Mouse (Mus musculus) layer of hippocampus, postnatal 14 days (tissue): ENCODE measurements around the gene Apoc4. TPM values are rescaled to one million over a fixed set of nuclear protein-coding genes. Genes with fewer than 3 reads are reported as not detected.
A peak's percentile ranks its signal among the peaks of the same experiment; 100 is the strongest.

Experiments used
- DNase-seq, 2 experiments: peaks; one replicate each; pipeline ENCODE4 v3.0.0; 2021 to 2022; ENCODE audit warnings: low spot score in 2 of 2, mixed read lengths in 1 of 2
- long read RNA-seq, 2 experiments: library from polyadenylated mRNA; stranded (forward); transcript quantifications; one replicate each; pipeline ENCODE4 v2.0.0; 2021
- total RNA-seq, 2 experiments: library from RNA; stranded (reverse); gene quantifications; 2 replicates each; pipeline ENCODE4 v1.2.3; 2021

Gene Apoc4
- total RNA-seq: not detected
- long read RNA-seq, experiment 1: 0 reads
- long read RNA-seq, experiment 2: 0 reads

DNA sequence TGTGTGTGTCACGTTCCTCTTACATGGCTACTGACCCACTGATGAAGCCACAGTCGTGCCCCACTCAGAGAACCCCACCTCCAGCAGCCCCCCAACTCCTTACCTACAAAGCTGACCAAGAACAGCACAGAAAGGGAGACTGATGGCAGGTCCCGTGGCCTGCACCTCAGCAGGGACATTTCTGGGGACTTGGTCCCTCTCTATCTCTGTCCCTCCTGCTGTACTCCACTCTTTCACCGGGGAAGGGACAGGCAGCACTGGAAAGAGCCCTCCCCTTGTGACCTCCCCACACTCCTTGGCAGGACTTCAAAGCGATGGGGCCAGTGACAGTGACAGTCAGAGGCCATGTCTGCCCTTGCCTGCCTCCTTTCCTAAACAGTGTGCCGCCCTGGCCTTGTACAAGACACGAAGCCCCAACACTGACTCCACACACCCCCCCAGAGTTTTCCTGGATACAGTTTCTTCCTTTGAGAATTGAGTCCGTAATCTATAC lies at the start of gene Apoc4, which contains the start of gene Gm44805:
Apoc4 (minus strand) TSS at position 278 of the 493 bp plus-strand sequence.
Gm44805 (minus strand) TSS at position 222 of the 493 bp plus-strand sequence.
- DNase-seq: no peak

DNA sequence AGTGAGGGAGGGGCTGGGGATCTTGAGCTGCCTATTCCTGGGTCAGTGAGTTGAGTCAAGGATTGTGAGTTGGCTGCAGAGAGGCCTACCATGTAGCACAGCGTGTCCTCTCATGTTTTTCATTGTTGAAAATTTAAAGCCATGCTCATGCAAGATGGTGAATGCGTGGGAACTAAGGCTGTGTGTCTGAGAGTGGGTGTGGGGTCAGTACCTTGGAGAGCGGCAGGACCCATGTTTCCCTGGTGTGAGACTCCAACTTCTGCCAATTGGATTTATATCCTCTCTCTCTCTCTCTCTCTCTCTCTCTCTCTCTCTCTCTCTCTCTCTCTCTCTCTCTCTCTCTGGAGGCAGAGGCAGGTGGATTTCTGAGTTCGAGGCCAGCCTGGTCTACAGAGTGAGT lies 45.3 kb upstream of the Apoc4 start:
- DNase-seq: no peak

DNA sequence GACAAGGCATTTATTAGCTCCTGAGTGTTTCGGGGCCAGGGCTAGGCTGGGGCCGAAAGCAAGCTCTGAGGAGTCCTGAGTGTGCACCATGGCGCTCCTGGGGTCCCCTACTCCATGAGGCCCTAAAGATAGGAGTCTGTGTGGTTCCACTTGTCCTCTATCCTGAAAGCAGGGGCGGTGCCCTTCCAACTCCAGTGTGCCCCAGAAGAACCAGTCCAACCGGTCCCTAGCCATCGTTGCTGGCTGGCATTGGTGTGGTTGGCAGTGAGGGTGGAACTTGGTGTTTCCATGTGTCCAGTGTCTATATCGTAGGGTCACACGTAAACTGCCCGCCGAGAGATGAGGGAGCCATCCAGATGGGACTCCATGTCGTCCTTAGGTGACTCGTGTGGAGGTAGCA lies 42.9 kb upstream of the Apoc4 start:
- DNase-seq: no peak

DNA sequence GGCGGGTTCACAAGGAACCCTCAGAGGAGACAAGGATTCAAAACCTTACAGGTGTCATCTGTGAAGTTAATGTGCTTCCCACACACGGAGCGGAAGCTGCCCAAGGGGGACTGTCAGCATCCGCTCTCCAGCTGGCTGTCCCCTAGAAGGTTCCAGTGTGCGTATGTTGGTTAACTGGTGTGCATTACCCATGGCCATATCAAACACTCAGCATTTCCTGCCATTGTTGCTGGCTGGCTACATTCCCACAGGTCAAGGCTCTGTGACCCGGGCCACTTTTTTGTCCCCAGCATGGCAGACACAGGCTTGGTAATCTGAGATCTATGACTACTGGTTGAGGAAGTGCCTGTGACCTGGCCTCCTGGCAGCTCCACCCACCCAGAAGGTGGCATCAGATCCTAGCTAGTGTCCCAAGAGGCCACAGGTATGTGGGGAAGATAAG lies 41.5 kb upstream of the Apoc4 start:
- no peak for DNase-seq

DNA sequence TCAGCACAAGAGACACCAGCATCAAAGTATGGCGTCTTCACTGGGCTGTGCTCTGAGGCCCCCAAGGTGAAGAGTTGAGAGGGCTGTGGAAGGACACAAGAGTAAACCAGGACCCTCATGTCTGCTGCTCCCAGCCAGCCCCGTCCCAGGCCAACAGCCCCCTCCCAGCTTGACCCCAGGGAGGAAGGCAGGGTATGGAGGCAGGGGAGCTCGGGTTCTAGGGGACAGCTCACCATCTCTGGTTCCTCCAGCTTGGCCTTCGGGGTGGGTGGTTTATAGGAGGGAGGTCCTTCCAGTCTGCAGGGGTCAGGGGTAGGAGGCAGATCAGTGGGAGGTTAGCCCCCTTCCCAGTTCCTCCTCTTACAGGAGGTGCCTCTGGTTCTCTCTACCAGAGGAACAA lies 37.9 kb upstream of the Apoc4 start:
- no peak for DNase-seq

DNA sequence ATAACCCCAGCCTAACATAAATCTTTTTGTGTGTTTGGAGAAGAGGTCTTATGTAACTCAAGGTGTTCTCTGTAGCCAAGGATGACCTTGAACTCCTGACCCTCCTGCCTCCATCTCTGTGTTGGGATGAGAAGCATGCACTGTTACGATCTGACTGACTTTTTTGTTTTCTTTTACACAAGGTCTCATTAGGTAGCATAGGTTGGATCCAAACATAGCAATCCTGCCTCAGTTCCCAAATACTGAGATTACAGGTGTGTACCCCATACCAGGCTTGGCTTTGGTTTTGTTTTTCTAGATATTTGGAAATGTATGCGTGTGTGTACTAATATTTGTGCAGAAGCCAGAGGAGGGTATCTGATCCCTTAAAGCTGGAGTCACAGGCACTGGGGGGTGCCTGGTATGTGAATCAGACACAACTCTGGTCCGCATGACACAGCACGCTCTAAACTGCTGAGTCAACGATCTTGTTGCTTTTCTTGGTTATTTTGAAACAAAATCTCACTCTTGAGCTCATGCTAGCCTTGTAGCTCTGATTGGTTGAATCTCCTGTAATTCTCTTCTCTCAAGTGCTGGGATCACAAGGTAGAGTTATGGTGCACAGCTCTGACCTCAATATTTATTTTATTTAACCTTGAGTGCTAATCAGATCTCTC lies 37.1 kb upstream of the Apoc4 start:
- DNase-seq: no peak

DNA sequence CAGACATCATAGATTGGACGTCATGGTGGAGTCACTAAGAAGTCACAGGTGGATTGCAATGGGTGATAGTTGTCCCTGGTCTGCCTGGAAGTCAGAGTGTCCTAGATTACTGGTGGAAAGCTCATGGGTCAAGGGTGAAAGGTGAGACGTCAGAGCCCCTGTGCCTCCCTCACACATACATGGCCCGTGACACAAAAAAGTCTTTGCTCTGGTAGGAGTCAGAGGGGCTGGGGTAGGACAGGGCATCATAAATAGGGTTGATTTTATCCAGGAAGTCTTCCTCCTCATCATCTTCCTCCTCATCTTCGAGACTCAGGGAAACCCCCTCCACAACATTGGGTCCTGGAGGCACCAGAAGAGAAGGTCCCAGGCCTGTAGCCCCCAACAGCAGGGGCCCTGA lies 36.1 kb upstream of the Apoc4 start:
- no peak for DNase-seq

DNA sequence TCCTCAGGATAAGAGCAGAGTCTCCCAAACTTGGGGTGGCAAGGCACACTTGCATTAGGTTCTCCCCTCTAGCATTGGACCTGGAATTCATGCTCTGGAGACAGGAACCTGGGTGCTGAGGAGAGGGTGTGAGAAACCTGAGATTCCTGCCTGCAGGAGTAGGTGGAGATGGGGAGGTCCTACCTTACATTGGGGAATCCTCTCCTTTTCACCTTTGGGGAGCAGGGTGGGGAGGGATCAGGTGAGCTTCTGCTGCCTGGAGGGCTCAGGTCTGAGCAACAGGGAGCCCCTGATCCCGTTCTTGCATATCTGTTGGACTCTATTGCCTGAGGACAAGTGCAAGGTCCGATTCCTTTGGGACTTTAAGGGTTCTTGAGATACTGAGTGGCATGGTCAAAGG lies 35.5 kb upstream of the Apoc4 start:
- DNase-seq: no peak

DNA sequence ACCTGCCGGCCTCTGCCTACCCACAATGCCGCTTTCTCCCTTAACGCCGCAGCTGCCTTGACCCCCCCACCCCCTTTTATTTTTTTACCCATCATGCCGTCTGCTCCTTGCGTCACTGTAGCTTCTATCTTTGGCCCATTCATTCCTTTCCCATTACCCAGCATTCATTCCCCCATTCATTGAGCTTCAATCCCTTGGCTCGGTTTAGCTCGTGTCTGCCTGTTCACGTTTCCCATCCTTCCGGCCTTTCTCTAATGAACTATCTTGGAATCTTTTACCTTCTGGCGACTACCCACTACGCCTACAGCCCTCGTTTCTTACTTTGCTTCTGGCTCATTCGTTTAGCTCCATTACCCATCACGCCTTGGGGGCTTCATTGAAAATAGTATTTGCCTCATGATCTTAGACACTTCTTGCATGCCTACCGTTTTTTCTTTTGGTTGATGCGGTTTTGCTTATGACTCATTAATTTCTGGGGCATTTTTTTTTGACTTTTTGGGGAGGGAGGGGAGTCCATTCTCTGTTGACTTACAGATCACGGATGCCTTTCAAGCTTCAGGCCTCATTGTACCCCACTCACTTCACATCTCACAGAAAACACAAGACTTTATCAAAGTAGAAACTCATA lies 34.9 kb upstream of the Apoc4 start:
- DNase-seq: no peak

DNA sequence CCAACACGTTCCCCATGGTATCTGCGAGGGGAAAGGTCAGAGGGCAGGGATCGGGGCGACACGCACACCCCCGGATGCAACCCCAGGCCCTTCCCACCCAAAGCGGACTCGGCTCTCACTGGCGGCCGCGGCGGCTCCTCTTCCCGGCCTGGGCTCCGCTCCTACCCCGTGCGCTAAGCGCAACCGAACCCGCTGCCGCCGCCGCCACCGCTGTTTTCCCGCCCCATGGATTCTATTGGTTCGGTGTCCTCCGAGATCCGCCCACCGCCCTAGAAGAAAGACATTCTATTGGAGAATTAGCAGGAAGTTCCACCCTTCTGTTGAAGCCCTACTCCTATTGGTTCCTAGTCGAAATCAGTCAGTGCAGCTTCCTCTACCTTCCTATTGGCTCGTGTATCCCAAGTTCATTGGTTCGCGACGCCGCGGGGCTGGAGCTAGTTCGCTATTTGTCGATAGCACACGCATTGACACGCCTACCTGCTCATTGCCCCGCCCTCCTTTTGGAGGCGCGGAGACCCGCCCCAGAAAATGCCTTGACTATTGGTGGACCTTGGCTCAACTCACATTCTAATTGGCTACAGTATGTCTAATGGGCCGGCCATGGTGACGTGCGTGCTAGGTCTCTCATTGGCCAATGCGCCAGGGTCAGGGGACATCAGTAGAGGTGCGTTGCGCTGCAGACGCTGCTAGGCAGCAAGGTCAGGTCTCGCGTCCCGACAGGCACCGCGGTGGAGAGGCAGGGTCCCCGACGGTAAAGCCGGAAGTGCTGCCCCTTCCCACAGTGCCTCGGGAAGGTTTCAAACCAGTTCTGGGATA lies 34.2 kb upstream of the Apoc4 start, which contains the start of gene Tomm40:
Tomm40 (minus strand) TSS at position 200 of the 816 bp plus-strand sequence.
- peak; percentile 98 to 100 for DNase-seq

DNA sequence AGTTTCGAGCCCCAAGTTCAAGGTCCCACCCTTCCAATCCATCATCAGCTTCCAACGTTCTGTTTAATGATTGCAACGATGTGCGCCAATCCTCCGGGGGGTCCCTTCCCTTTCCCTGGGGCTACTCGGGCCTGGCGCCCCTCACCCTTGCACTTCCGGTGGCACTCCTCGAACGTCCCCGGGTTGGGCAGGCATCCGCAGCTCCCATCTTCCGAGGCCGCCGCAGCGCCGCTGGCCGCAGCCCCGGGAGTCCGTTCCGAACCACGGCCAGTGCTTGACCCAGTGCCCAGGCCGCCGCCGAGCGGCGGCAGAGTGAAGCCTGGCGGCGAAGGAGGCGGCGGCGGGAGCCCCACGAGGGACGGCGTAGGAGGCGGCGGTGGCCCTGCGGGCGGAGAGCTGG lies 33.6 kb upstream of the Apoc4 start:
- peak in 1 of 2 experiments; percentile 57 for DNase-seq

DNA sequence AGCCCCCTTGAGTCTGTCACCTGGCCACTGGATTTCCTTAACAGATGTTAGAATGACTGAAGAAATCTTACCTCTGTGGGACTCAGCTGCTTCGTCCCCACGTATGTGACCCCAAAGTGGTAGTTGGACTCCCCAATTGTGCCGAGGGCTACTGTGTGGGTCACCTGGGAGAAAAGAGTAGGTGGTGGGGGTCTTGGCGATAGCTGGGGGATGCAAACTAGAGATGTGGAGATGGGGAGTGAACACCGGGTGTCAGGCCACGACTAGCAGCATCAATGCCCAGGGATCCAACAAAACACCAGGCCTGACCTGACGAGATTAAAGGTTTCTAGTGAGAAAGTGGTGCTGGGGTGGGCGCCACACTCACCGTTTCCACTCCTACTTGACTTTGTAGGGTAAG lies 32.3 kb upstream of the Apoc4 start:
- DNase-seq: no peak

DNA sequence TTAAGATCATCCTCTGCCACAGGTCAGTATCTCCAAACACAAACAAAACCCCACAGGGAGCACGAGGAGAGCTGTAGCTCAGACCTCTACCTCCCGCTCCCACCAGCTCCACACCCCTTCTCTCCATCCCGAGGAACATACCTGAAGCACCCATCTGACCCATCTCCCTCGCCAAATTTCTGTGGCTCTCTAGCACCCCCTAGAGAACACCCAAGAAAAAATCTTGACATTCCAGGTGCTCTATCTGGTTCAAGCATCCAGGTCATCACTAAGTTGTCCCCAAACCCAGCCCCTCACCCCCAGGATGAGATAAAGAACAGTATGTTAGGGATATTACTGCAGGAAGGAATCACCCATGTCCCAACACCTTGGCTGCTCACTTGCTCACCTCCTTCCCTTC lies 31.9 kb upstream of the Apoc4 start:
- DNase-seq: no peak

DNA sequence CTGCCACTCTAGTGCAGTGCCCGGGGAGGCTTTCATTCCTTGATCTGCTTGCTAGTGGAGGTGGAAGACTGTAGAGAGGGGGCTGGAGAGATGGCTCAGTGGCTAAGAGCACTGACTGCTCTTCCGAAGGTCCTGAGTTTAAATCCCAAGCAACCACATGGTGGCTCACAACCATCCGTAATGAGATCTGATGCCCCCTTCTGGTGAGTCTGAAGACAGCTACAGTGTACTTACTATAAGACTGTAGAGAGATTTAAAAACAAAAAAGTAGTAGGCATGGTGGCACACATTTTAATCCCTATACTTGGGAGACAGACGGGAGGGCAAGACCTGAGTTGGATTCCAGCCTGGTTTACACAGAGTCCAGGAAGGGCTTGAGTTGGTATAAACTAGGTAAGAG lies 31.1 kb upstream of the Apoc4 start:
- DNase-seq: no peak

DNA sequence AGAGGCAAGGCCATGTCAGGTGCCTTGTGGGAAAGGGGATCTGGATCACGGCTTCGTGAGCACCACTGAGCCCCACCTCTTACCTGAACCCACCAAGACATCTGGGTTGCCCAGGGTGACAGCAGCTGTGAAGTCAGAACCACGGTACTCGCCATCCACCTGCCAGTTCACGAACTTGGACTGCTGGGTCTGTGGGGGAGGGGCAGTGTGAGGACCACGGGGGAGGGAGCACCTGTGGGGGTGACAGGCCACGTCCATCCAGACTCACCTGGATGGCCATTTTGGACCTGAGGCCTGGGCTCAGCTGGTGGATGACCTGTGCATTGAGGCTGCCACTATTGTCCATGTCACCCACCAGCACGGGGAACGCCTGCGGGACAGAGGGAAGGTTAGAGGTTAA lies 29.4 kb upstream of the Apoc4 start:
- DNase-seq: no peak

DNA sequence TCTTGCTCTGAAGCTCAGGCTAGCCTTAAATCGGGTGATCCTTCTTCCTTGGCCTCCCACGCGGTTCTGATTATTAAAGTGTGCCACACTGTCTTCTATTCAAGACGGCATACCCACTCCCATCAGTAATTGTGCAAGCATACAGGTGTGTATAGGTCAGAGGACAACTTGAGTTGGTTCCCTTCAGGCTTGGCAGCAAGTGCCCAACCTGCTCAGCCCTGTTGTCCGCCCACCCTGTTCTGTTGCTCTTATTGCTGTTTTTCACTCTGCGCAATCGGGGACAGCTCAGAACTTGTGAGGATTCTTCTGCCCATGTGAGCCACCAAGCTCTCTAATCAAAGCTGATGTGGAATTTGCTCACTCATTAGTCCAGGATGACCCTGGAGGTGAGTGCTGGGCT lies 24.0 kb upstream of the Apoc4 start:
- DNase-seq: no peak

DNA sequence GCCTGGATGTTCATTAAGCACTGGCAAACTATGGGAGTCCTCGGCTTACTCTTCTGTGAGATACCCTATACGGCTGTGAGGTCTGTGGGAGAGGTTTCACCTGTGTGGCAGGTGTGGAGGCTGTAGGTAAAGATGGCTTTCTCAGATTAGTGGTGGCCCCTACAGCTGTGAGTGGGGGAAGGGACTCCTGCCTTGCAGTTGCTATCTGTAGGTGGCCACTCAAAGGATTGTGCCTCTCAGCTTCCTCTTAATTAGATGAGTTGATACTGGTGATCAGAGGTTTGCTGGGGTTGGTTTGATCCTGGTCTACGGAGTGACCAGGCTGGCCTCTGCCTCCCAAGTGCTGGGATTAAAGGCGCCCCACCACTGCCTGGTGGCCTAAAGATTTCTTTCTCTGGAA lies 23.2 kb upstream of the Apoc4 start:
- DNase-seq: no peak

DNA sequence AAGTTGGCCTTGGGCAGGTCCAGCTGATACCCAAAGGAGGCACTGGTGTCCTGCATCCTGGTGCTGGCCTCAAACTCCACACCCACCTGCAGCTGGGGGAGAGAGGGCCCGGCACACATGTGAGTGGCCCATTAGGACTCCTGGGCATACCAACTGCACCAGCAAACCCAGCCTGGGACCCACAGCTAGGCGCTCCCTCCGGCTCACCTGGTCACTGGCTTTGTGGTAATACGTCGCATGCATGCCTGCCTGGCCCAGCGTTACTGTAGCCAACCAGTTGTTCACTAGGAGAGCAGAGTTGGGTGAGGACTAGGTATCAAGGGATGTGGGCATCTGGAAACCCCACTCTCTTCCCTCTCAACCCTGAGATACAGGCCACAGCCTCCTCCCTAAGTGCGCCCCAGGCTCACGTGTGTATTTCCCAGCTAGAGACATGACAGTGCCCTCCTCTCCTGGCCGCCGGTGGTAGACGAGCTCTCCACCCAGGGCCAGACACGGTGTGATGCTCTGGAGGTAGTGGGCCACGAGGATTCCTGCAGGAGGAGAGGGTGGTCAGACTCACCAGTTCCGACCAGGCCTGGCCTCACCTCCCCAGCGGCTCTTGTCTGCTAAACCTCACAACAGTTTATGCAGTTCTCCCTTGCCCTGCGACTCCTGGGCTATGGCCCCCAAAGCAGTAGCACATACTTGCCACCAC lies 21.7 kb upstream of the Apoc4 start:
- no peak for DNase-seq

DNA sequence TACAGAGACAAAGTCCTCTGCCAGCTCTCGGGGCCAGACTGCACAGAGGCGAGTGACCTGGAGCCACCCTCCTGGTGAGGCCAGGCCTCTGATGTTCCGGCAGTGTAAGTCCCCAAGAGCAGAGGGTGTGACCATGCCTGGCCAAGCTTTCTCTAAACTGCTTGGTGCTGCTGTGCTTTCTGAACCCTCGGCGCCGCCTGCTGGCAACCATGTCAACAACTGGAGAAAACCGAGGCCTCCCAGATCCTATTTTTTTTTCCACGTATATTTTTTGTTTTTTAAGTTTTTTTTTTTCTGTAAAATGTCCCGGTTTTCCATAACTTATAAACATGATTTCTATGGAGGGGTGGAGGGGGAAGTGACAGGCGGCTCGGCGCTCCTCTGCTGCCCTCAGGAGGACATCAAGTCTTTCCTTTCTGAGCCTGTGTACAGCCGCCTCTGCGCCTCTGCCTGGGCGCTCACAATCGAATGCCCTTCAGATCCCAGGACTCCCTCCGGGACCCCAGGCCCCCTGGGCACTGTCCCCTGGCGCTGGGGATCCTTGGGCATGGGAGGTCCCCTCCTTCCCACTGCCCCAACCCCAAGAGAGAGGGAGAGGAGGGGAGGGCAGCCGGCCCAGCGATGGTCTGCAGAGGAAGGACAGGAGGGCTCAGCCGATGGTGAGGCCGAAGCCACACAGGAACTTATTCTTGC lies 19.9 kb upstream of the Apoc4 start:
- DNase-seq: peak; percentile 67 to 73

DNA sequence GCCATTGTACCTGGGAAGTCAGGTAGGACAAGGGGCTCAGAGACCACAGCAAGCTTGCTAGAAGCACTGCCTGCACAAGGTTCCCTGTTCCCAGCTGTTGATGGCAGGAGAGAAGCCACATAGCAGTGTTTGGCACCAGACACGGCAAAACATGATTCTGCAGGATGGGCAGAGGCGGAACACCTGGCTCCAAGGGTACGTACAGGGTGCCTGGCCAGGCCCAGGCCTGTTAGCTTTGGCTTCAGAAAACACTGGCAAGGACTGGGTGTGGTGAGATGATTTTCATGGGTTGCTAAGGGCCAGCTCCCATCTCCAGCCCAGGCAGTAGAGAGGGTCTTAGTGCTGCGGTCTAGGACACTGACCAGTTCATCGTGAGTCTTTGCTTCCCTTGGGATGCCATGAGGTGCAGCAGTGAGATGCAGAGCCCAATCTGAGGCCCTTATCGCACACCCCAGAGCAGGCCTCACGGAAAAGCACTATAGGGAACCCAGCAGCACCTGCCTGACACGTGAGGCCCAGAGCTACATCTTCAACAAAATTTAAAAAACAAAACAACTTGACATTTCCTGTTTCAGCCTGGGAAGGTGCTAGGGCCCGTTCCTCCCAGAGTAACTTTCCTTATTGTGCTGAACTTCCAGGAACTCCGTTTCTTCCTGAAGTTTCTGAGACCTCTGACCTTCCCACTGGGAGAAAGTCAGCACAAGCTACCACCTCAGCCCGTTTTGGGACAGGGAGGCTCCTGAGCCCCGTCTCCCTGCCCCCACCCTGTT lies 19.2 kb upstream of the Apoc4 start:
- no peak for DNase-seq
